Mouse (Mus musculus) testis, adult 2 months (tissue): ENCODE results near the gene Gm2000. TPM values are rescaled to one million over a fixed set of nuclear protein-coding genes. Genes with fewer than 3 reads are reported as not detected.
"Not testable (repeated sequence)": the region's sequence is repeated elsewhere in the genome, so short reads cannot be mapped to it uniquely, and the experiment has no call there.

Experiments used
- H3K27ac ChIP-seq: fragments of 200-500 bp; 2 replicates; pipeline ENCODE4 v1.5.1; 2012; ENCODE audit warnings: low read depth, low read length; ENCODE audit not compliant: control insufficient read depth, insufficient read depth
- H3K27me3 ChIP-seq: fragments of 200-500 bp; 2 replicates; pipeline ENCODE4 v1.6.1; 2012; ENCODE audit warnings: mild to moderate bottlenecking, low read length, moderate library complexity; ENCODE audit not compliant: control insufficient read depth, insufficient read depth
- H3K36me3 ChIP-seq: fragments of 200-500 bp; 2 replicates; pipeline ENCODE4 v1.6.1; 2012; ENCODE audit warnings: mild to moderate bottlenecking, low read length; ENCODE audit not compliant: control insufficient read depth, insufficient read depth
- H3K4me1 ChIP-seq: fragments of 200-500 bp; 2 replicates; pipeline ENCODE4 v1.6.1; 2012; ENCODE audit warnings: low read length; ENCODE audit not compliant: control insufficient read depth, insufficient read depth
- H3K4me3 ChIP-seq: fragments of 200-500 bp; 2 replicates; pipeline ENCODE4 v1.5.1; 2012; ENCODE audit warnings: low read depth, mild to moderate bottlenecking, low read length, moderate library complexity, mixed read lengths; ENCODE audit not compliant: control insufficient read depth
- CTCF ChIP-seq: fragments of 200-500 bp; IDR thresholded peaks from 2 replicates; pipeline ENCODE4 v1.5.1; 2012; ENCODE audit warnings: low read depth, mild to moderate bottlenecking, inconsistent platforms, low read length, moderate library complexity; ENCODE audit not compliant: control insufficient read depth, insufficient read depth, insufficient replicate concordance
- POLR2A ChIP-seq: fragments of 200-500 bp; IDR thresholded peaks from 2 replicates; pipeline ENCODE4 v1.6.1; 2012; ENCODE audit warnings: low read depth, mild to moderate bottlenecking, inconsistent platforms, low read length, moderate library complexity; ENCODE audit not compliant: control insufficient read depth
- polyA plus RNA-seq: library from polyadenylated mRNA; depleted of rRNA; stranded (reverse); fragments of >200 nt; gene quantifications from 2 replicates; pipeline ENCODE4 v1.2.3, GENCODE M21; 2012; rRNA removed

The Gm2000 gene
- polyA plus RNA-seq, 1 experiment, result 7.6 TPM

DNA sequence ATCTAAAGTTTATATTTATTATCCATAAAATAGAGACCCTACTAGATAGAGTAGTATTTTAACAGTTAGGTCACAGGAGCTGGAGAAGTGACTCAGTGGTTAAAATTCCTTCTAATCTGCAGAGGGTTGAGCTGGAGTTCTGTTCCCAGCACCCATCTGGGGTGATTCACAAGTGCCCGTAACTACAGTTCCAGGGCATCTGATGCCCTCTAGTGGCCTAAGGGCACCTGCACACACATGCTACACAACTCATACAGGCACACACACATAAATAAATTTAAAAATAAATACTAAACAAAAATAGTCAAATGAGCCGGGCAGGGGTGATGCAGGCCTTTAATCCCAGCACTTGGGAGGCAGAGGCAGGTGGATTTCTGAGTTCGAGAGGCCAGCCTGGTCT lies 15.4 kb downstream of the Gm2000 start:
- H3K4me1 ChIP-seq, result no peaks in the 10 kb centered on the region
- no peak overlapping the region for H3K4me3 ChIP-seq
- no peaks in the 10 kb centered on the region for H3K36me3 ChIP-seq
- no peak overlapping the region for H3K27ac ChIP-seq
- H3K27me3 ChIP-seq, result no peaks in the 10 kb centered on the region
- TF ChIP-seq CTCF (no peak), POLR2A (no peak)

- no peak for TF ChIP-seq POLR2A
- TF ChIP-seq CTCF, result no peak
These were observed 20.4 kb downstream of the Gm2000 start for GRCm38 (mm10) chr1:156386232-156386631.

GRCm38 (mm10) chr1:156386880-156387279 lies 21.0 kb downstream of the Gm2000 start:
- TF ChIP-seq CTCF (no peak), POLR2A (no peak)
- no peak overlapping the region for H3K27ac ChIP-seq
- no peaks in the 10 kb centered on the region for H3K4me1 ChIP-seq
- H3K4me3 ChIP-seq, result no peak overlapping the region
- H3K27me3 ChIP-seq, result no peaks in the 10 kb centered on the region
- no peaks in the 10 kb centered on the region for H3K36me3 ChIP-seq

More at GRCm38 (mm10) chr1:156386232-156386631, 20.4 kb downstream of the Gm2000 start:
- Histone ChIP-seq H3K4me1 (no peaks in the 10 kb centered on the region), H3K27me3 (no peaks in the 10 kb centered on the region), H3K36me3 (no peaks in the 10 kb centered on the region), H3K27ac (no peak overlapping the region), H3K4me3 (no peak overlapping the region)

DNA sequence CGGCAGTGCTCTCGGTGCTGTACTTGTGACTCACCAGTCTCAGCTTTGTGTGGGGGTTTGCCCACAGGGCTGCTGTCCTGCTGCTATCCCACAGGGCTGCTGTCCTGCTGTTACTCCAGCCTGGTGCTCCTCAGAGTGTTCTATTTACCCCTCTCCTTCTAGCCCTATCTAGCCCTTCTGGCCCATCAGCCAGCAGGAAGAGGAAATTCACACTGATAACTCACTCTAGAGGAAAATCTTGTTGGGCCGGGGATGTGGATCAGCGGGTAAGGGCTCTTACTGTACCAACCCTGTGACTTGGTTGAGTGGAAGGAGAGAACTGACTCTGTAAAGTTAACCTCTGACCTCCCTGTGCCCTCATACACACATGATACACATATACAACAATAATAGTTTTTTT lies 27.3 kb downstream of the Gm2000 start:
- H3K36me3 ChIP-seq, result no peaks in the 10 kb centered on the region

DNA sequence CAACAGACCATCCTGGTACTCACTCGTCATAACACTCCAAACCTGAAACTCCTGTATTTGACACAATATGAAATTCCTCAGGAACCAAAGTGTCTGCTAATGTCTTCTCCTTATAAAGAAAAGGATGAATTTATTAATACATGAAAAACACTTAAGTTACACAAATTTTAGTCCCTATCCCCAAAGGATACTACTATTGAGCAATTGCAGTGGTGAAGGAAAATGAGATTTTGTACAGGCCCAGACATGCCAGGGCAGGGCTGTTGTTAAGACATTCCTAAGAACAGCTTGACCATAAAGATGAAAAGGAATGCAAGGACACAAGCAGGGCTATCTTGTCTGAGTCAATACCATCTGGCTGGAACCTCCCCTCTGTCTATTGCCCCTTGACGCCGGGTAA lies 34.3 kb downstream of the Gm2000 start:
- not testable (repeated sequence) for H3K27ac ChIP-seq, H3K4me1 ChIP-seq, H3K4me3 ChIP-seq, H3K36me3 ChIP-seq, H3K27me3 ChIP-seq

More for the DNA sequence above, 27.3 kb downstream of the Gm2000 start:
- Histone ChIP-seq H3K4me3 (no peak overlapping the region), H3K4me1 (no peaks in the 10 kb centered on the region), H3K27me3 (no peaks in the 10 kb centered on the region), H3K27ac (no peak overlapping the region)
- no peak for TF ChIP-seq CTCF
- no peak for TF ChIP-seq POLR2A

GRCm38 (mm10) chr1:156402491-156402890 lies 36.7 kb downstream of the Gm2000 start:
- TF ChIP-seq CTCF, result no peak
- TF ChIP-seq POLR2A, result no peak
- Histone ChIP-seq H3K4me1 (no peaks in the 10 kb centered on the region), H3K36me3 (no peaks in the 10 kb centered on the region), H3K27ac (no peak overlapping the region), H3K27me3 (no peaks in the 10 kb centered on the region), H3K4me3 (no peak overlapping the region)

DNA sequence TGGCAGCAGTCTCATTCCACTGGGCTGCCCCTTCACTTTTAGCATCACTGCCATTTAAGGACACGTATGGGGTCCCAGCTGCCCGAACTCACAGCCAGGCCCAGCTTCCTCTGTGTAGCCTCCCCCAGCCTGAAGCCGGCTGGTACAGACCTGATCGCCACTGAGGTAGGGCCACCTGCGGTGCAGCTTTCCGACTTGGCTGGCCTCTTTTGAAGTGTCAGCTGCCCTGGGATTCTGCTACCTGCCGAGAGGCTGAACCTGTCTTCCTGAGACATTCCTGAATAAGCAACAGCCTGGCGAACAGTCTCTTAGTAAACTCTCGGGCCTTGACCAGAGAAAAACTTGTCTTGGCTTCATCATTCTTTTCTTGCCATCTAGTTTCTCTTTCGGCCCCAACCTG lies 37.4 kb downstream of the Gm2000 start:
- H3K27me3 ChIP-seq, result no peaks in the 10 kb centered on the region
- H3K4me1 ChIP-seq, result no peaks in the 10 kb centered on the region
- H3K4me3 ChIP-seq, result no peak overlapping the region
- TF ChIP-seq CTCF, result no peak
- TF ChIP-seq POLR2A, result no peak
- no peaks in the 10 kb centered on the region for H3K36me3 ChIP-seq
- no peak overlapping the region for H3K27ac ChIP-seq

GRCm38 (mm10) chr1:156408004-156408403 lies 42.2 kb downstream of the Gm2000 start:
- no peak for TF ChIP-seq CTCF
- no peak for TF ChIP-seq POLR2A
- Histone ChIP-seq H3K27me3 (no peaks in the 10 kb centered on the region), H3K27ac (no peak overlapping the region), H3K36me3 (no peaks in the 10 kb centered on the region), H3K4me1 (no peaks in the 10 kb centered on the region), H3K4me3 (no peak overlapping the region)

DNA sequence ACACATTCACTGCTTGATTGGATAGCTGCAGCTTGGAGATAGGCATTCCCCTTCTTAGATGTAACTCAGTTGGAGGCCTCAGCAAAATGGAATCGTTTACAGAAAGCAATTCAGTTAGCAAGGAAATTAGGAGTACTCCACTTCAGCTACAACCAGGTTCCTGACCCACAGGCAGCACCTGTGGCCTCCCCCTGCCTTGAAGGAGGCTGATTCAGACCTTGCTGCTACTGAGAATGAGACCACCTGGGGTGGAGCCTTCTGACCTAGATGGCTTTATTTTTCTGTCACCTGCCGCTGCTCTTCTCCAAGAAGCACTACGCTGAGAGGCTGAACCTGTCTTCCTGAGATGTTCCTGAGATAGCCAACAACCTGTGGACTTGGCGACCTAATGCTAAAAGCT lies 42.7 kb downstream of the Gm2000 start:
- Histone ChIP-seq H3K27me3 (no peaks in the 10 kb centered on the region), H3K36me3 (no peaks in the 10 kb centered on the region), H3K4me3 (no peak overlapping the region), H3K27ac (no peak overlapping the region), H3K4me1 (no peaks in the 10 kb centered on the region)
- TF ChIP-seq POLR2A, result no peak
- no peak for TF ChIP-seq CTCF

Other genes with a start within 250 kb of the Gm2000 start
- 0.02 and 0.07 TPM in 2 replicates for gene Fam163a, start 161.0 kb upstream of the Gm2000 start, polyA plus RNA-seq
- gene Tdrd5, start 62.4 kb upstream of the Gm2000 start, polyA plus RNA-seq, result 24.9 and 26.3 TPM in 2 replicates
- gene Nphs2, start 55.3 kb upstream of the Gm2000 start, polyA plus RNA-seq, result 0.21 and 0.23 TPM in 2 replicates
- 151 and 198 TPM in 2 replicates for gene Axdnd1, start 55.1 kb downstream of the Gm2000 start, polyA plus RNA-seq
- 32.4 and 34.4 TPM in 2 replicates for gene Soat1, start 108.3 kb downstream of the Gm2000 start, polyA plus RNA-seq
- 4.0 and 4.3 TPM in 2 replicates for gene Gm10031, start 158.0 kb downstream of the Gm2000 start, polyA plus RNA-seq
- 5.1 and 5.9 TPM in 2 replicates for gene Abl2, start 192.7 kb downstream of the Gm2000 start, polyA plus RNA-seq